Mouse (Mus musculus): Measurements from ENCODE around the gene Ptgfr. TPM values are rescaled to one million over a fixed set of nuclear protein-coding genes. Genes with fewer than 3 reads are reported as not detected.

Gene Ptgfr
- polyA plus RNA-seq, 1 experiment from 2014 or later: 0.77 TPM

GRCm38 (mm10) chr3:151827950-151828610, 9.3 kb downstream of the Ptgfr start:
- no peaks in the 10 kb centered on the region for H3K36me3 ChIP-seq
- H3K4me3 ChIP-seq: no peak overlapping the region
- H3K27me3 ChIP-seq (ENCODE audit: insufficient read depth, poor library complexity, severe bottlenecking): no peaks in the 10 kb centered on the region
- no peak for DNase-seq (ENCODE audit: low spot score)
- H3K27ac ChIP-seq: no peak overlapping the region
- H3K4me1 ChIP-seq (replicated peaks): no peaks in the 10 kb centered on the region
- 84% methylated on average over 11 of the region's 11 CpGs for WGBS
- no peaks in the 10 kb centered on the region for H3K9me3 ChIP-seq

GRCm38 (mm10) chr3:151819811-151820210, 17.6 kb downstream of the Ptgfr start:
- no peaks in the 10 kb centered on the region for H3K9me3 ChIP-seq
- no peak overlapping the region for H3K27ac ChIP-seq
- H3K36me3 ChIP-seq: no peaks in the 10 kb centered on the region
- H3K4me3 ChIP-seq: no peak overlapping the region
- 76% methylated on average over 4 of the region's 4 CpGs for WGBS
- DNase-seq (ENCODE audit: low spot score): no peak
- no peaks in the 10 kb centered on the region for H3K27me3 ChIP-seq (ENCODE audit: insufficient read depth, poor library complexity, severe bottlenecking)
- H3K4me1 ChIP-seq (replicated peaks): no peaks in the 10 kb centered on the region

GRCm38 (mm10) chr3:151818265-151818664, 19.2 kb downstream of the Ptgfr start:
- no peaks in the 10 kb centered on the region for H3K9me3 ChIP-seq
- H3K27ac ChIP-seq: no peak overlapping the region
- DNase-seq (ENCODE audit: low spot score): peak; percentile 32
- H3K27me3 ChIP-seq (ENCODE audit: insufficient read depth, poor library complexity, severe bottlenecking): no peaks in the 10 kb centered on the region
- H3K36me3 ChIP-seq: no peaks in the 10 kb centered on the region
- H3K4me1 ChIP-seq (replicated peaks): no peaks in the 10 kb centered on the region
- no peak overlapping the region for H3K4me3 ChIP-seq
- WGBS: 86% methylated on average over 6 of the region's 6 CpGs

GRCm38 (mm10) chr3:151808613-151809012, 28.8 kb downstream of the Ptgfr start:
- 68% methylated on average over 2 of the region's 2 CpGs for WGBS
- Histone ChIP-seq H3K36me3 (no peaks in the 10 kb centered on the region), H3K4me1 (replicated peaks) (no peaks in the 10 kb centered on the region), H3K9me3 (no peaks in the 10 kb centered on the region), H3K27ac (no peak overlapping the region), H3K4me3 (no peak overlapping the region), H3K27me3 (ENCODE audit: insufficient read depth, poor library complexity, severe bottlenecking) (no peaks in the 10 kb centered on the region)
- no peak for DNase-seq (ENCODE audit: low spot score)

- no peak for DNase-seq (ENCODE audit: low spot score)
- Histone ChIP-seq H3K9me3 (no peaks in the 10 kb centered on the region), H3K4me1 (replicated peaks) (no peaks in the 10 kb centered on the region), H3K27ac (no peak overlapping the region), H3K36me3 (no peaks in the 10 kb centered on the region), H3K27me3 (ENCODE audit: insufficient read depth, poor library complexity, severe bottlenecking) (no peaks in the 10 kb centered on the region), H3K4me3 (no peak overlapping the region)
- 79% methylated on average over 8 of the region's 8 CpGs for WGBS
Observed at GRCm38 (mm10) chr3:151788622-151789021, 48.8 kb downstream of the Ptgfr start.

GRCm38 (mm10) chr3:151775089-151775488, 62.3 kb downstream of the Ptgfr start:
- Histone ChIP-seq H3K27me3 (ENCODE audit: insufficient read depth, poor library complexity, severe bottlenecking) (no peaks in the 10 kb centered on the region), H3K9me3 (no peaks in the 10 kb centered on the region), H3K36me3 (no peaks in the 10 kb centered on the region), H3K4me3 (no peak overlapping the region), H3K4me1 (replicated peaks) (no peaks in the 10 kb centered on the region), H3K27ac (no peak overlapping the region)
- DNase-seq (ENCODE audit: low spot score): no peak
- 76% methylated on average over 4 of the region's 4 CpGs for WGBS

GRCm38 (mm10) chr3:151771074-151771473, 66.4 kb downstream of the Ptgfr start:
- WGBS: 64% methylated on average over 3 of the region's 3 CpGs
- no peaks in the 10 kb centered on the region for H3K4me1 ChIP-seq (replicated peaks)
- H3K27me3 ChIP-seq (ENCODE audit: insufficient read depth, poor library complexity, severe bottlenecking): no peaks in the 10 kb centered on the region
- H3K4me3 ChIP-seq: no peak overlapping the region
- no peaks in the 10 kb centered on the region for H3K36me3 ChIP-seq
- peak; percentile 20 for DNase-seq (ENCODE audit: low spot score)
- H3K27ac ChIP-seq: no peak overlapping the region
- H3K9me3 ChIP-seq: no peaks in the 10 kb centered on the region

GRCm38 (mm10) chr3:151749737-151750136, 87.7 kb downstream of the Ptgfr start, which contains the start of gene Ifi44:
Ifi44 (minus strand) TSS chr3:151749960.
- Histone ChIP-seq H3K27me3 (ENCODE audit: insufficient read depth, poor library complexity, severe bottlenecking) (no peaks in the 10 kb centered on the region), H3K9me3 (no peaks in the 10 kb centered on the region), H3K27ac (no peak within 1 kb of the TSS), H3K4me1 (replicated peaks) (no peaks in the 10 kb centered on the region), H3K36me3 (no peaks in the 10 kb centered on the region), H3K4me3 (no peak within 1 kb of the TSS)
- no peak for DNase-seq (ENCODE audit: low spot score)
- 86% methylated on average over 7 of the region's 7 CpGs for WGBS

GRCm38 (mm10) chr3:151748514-151748913, 88.9 kb downstream of the Ptgfr start:
- H3K36me3 ChIP-seq: no peaks in the 10 kb centered on the region
- DNase-seq (ENCODE audit: low spot score): no peak
- 87% methylated on average over 1 of the region's 1 CpGs for WGBS
- no peaks in the 10 kb centered on the region for H3K9me3 ChIP-seq
- H3K27me3 ChIP-seq (ENCODE audit: insufficient read depth, poor library complexity, severe bottlenecking): no peaks in the 10 kb centered on the region
- no peak overlapping the region for H3K27ac ChIP-seq
- H3K4me3 ChIP-seq: no peak overlapping the region
- H3K4me1 ChIP-seq (replicated peaks): no peaks in the 10 kb centered on the region

Other genes starting within 250 kb of the Ptgfr start
- 0.05 TPM in 1 of 2 replicates, not detected in the other for gene Ifi44, start 87.7 kb downstream of the Ptgfr start, polyA plus RNA-seq (2016; fragmentation: Nextera tagmentation; extraction: Ambion mirVana)
- gene Ifi44l, start 74.7 kb downstream of the Ptgfr start, polyA plus RNA-seq (2016; fragmentation: Nextera tagmentation; extraction: Ambion mirVana): not detected in 2 replicates